Comparison of ENCODE assay signal across 8 mouse cellular contexts in the genomic region with DNA sequence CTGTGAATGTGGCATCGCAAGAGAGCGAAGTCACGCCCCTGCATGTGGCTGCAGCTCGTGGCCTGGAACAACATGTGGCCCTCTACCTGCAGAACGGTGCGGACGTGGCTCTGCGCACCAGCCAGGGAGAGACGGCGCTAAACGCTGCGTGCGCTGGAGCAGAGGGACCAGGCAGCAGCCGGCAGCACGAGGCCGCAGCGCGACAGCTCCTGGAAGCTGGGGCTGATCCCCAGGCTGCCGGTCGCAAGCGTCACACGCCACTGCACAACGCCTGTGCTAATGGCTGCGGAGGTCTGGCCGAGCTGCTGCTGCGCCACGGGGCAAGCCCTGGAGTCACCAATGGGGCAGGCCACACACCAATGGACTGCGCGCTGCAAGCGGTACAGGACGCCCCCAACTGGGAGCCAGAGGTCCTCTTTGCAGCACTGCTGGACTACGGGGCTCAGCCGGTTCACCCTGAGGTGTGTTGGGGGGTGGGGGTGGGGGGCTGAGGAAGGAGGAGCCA. TPM values are rescaled to one million over a fixed set of nuclear protein-coding genes. Genes with fewer than 3 reads are reported as not detected.
A peak's percentile ranks its signal among the peaks of the same experiment; 100 is the strongest.
DNase-seq lines count a peak whose midpoint lies in the region; ATAC-seq and TF ChIP-seq lines count a peak whose summit lies in the region.

No protein-coding gene starts in this region.

- WGBS in forebrain, embryonic 14.5 days = under 1% methylated on average over 33 of the region's 33 CpGs
- WGBS in midbrain, embryonic 12.5 days = 2% methylated on average over 33 of the region's 33 CpGs

- 0 out of 2 replicates have a peak, but pooled peaks cover 5% of the 10 kb centered on the region for H3K27me3 ChIP-seq in forebrain, embryonic 14.5 days (replicated peaks; ENCODE audit: control insufficient read depth, insufficient read depth, low read length)
- H3K27me3 ChIP-seq in midbrain, embryonic 12.5 days = peaks cover 24% of the 10 kb centered on the region

- peak overlapping the region; percentile 68 for H3K4me2 ChIP-seq in forebrain, embryonic 14.5 days (ENCODE audit: low read length)
- H3K4me2 ChIP-seq in midbrain, embryonic 12.5 days (replicated peaks) = peak overlapping the region; percentile 70

- DNase-seq in left cerebral cortex, postnatal 36 days (ENCODE audit: low spot score in 2 of 2) = peak; percentile 24 to 34
- DNase-seq in left cerebral cortex, postnatal 14 days (ENCODE audit: low spot score in 2 of 2) = no peak
- peak; percentile 63 for DNase-seq in brain, embryonic 14.5 days (ENCODE audit: low read depth)
- peak; percentile 53 for DNase-seq in forebrain, embryonic 14.5 days (ENCODE audit: low spot score)
- peak; percentile 68 for DNase-seq in kidney, postnatal 14 days
- no peak for DNase-seq in ovary, postnatal 14 days (ENCODE audit: low spot score)
- DNase-seq in left cerebral cortex, postnatal 4 days = no peak

- no peak overlapping the region for H3K27ac ChIP-seq in forebrain, embryonic 14.5 days (ENCODE audit: low read depth, low read length)
- H3K27ac ChIP-seq in midbrain, embryonic 12.5 days (replicated peaks) = 0 out of 2 replicates have a peak overlapping the region, but pooled peaks have one; percentile 25

- H3K4me3 ChIP-seq in forebrain, embryonic 14.5 days (ENCODE audit: low read depth, low read length) = peak overlapping the region; percentile 31
- peak overlapping the region; percentile 40 for H3K4me3 ChIP-seq in midbrain, embryonic 12.5 days

- H3K4me1 ChIP-seq in forebrain, embryonic 14.5 days (ENCODE audit: control insufficient read depth, insufficient read depth, low read length) = peaks cover 3% of the 10 kb centered on the region; the same call in 1 of the 2 replicates
- peaks cover 8% of the 10 kb centered on the region for H3K4me1 ChIP-seq in midbrain, embryonic 12.5 days

- H3K36me3 ChIP-seq in forebrain, embryonic 14.5 days (ENCODE audit: control insufficient read depth, insufficient read depth, low read length) = no peaks in the 10 kb centered on the region
- H3K36me3 ChIP-seq in midbrain, embryonic 12.5 days = no peaks in the 10 kb centered on the region

- intact Hi-C loops in left cerebral cortex, postnatal 36 days (cut with DNase I) = no loop called here
- intact Hi-C loops in left cerebral cortex, postnatal 14 days (cut with DNase I) = no loop called here
- intact Hi-C loops in left cerebral cortex, postnatal 4 days (cut with DNase I) = no loop called here

- no peak for TF ChIP-seq POLR2A in brain, embryonic 14.5 days (IDR thresholded peaks at IDR 0.05; ENCODE audit: borderline replicate concordance, extremely low read depth, insufficient read depth, insufficient read length, poor library complexity, severe bottlenecking)

- ATAC-seq in forebrain, embryonic 14.5 days = peak; percentile 57; the same call in 1 of the 2 replicates
- peak; percentile 75 for ATAC-seq in midbrain, embryonic 12.5 days (ENCODE audit: low FRiP score, low read depth)

- TF ChIP-seq CTCF in brain, embryonic 14.5 days (IDR thresholded peaks at IDR 0.05; ENCODE audit: borderline replicate concordance, extremely low read depth, insufficient read depth, insufficient read length) = no peak

- no peaks in the 10 kb centered on the region for H3K9me3 ChIP-seq in forebrain, embryonic 14.5 days (replicated peaks; ENCODE audit: control insufficient read depth, low read length)
- no peaks in the 10 kb centered on the region for H3K9me3 ChIP-seq in midbrain, embryonic 12.5 days

- H3K9ac ChIP-seq in forebrain, embryonic 14.5 days (ENCODE audit: low read length) = peak overlapping the region; percentile 59
- peak overlapping the region; percentile 59 for H3K9ac ChIP-seq in midbrain, embryonic 12.5 days (replicated peaks)

RNA-seq across cellular contexts. Expression of gene Asb16, which starts 7.9 kb away (rescaled TPM):
- total RNA-seq in left cerebral cortex, postnatal 36 days (2021) = 1 to 10 TPM; 1.2 to 1.7 TPM
- under 1 TPM; 0.59 to 0.72 TPM for total RNA-seq in left cerebral cortex, postnatal 14 days (2021)
- polyA plus RNA-seq in brain, embryonic 14.5 days (2012; rRNA removed) = 0.25 and 0.56 TPM in 2 replicates
- polyA plus RNA-seq in forebrain, embryonic 14.5 days (2014; fragmentation: Nextera tagmentation; extraction: Ambion mirVana) = not detected in 2 replicates
- polyA plus RNA-seq in midbrain, embryonic 12.5 days (2016; fragmentation: Nextera tagmentation; extraction: Ambion mirVana) = not detected in 2 replicates
- total RNA-seq in left cerebral cortex, postnatal 4 days (2021) = under 1 TPM; 0.91 to 0.98 TPM

RNA-seq across cellular contexts. Expression of gene Tmub2, which starts 8.3 kb away (rescaled TPM):
- total RNA-seq in left cerebral cortex, postnatal 36 days (2021) = 10 to 100 TPM; 70.8 to 77.7 TPM
- 10 to 100 TPM; 66.1 to 69.5 TPM for total RNA-seq in left cerebral cortex, postnatal 14 days (2021)
- 74.7 and 88.3 TPM in 2 replicates for polyA plus RNA-seq in brain, embryonic 14.5 days (2012; rRNA removed)
- polyA plus RNA-seq in forebrain, embryonic 14.5 days (2014; fragmentation: Nextera tagmentation; extraction: Ambion mirVana) = 74.4 and 75.3 TPM in 2 replicates
- polyA plus RNA-seq in midbrain, embryonic 12.5 days (2016; fragmentation: Nextera tagmentation; extraction: Ambion mirVana) = 65.5 and 69.4 TPM in 2 replicates
- 10 to 100 TPM; 53.6 to 56.1 TPM for total RNA-seq in left cerebral cortex, postnatal 4 days (2021)

RNA-seq across cellular contexts. Expression of gene Atxn7l3, which starts 20.0 kb away (rescaled TPM):
- 100 to 1,000 TPM; 227 to 258 TPM for total RNA-seq in left cerebral cortex, postnatal 36 days (2021)
- 100 to 1,000 TPM; 180 to 196 TPM for total RNA-seq in left cerebral cortex, postnatal 14 days (2021)
- 116 and 130 TPM in 2 replicates for polyA plus RNA-seq in brain, embryonic 14.5 days (2012; rRNA removed)
- polyA plus RNA-seq in forebrain, embryonic 14.5 days (2014; fragmentation: Nextera tagmentation; extraction: Ambion mirVana) = 25.2 and 28.7 TPM in 2 replicates
- polyA plus RNA-seq in midbrain, embryonic 12.5 days (2016; fragmentation: Nextera tagmentation; extraction: Ambion mirVana) = 24.7 and 26.6 TPM in 2 replicates
- 100 to 1,000 TPM; 183 to 189 TPM for total RNA-seq in left cerebral cortex, postnatal 4 days (2021)

RNA-seq across cellular contexts. Expression of gene BC030867, which starts 27.8 kb away (rescaled TPM):
- 1 to 10 TPM; 1.2 TPM for total RNA-seq in left cerebral cortex, postnatal 36 days (2021)
- total RNA-seq in left cerebral cortex, postnatal 14 days (2021) = under 1 TPM; 0.46 to 0.63 TPM
- polyA plus RNA-seq in brain, embryonic 14.5 days (2012; rRNA removed) = 5.0 and 8.2 TPM in 2 replicates
- polyA plus RNA-seq in forebrain, embryonic 14.5 days (2014; fragmentation: Nextera tagmentation; extraction: Ambion mirVana) = 6.1 and 6.3 TPM in 2 replicates
- polyA plus RNA-seq in midbrain, embryonic 12.5 days (2016; fragmentation: Nextera tagmentation; extraction: Ambion mirVana) = 11.8 and 15.2 TPM in 2 replicates
- total RNA-seq in left cerebral cortex, postnatal 4 days (2021) = 1 to 10 TPM; 1.4 to 1.6 TPM

RNA-seq across cellular contexts. Expression of gene Ubtf, which starts 43.1 kb away (rescaled TPM):
- 100 to 1,000 TPM; 114 to 125 TPM for total RNA-seq in left cerebral cortex, postnatal 36 days (2021)
- total RNA-seq in left cerebral cortex, postnatal 14 days (2021) = 100 to 1,000 TPM; 104 to 108 TPM
- 57.7 and 80.5 TPM in 2 replicates for polyA plus RNA-seq in brain, embryonic 14.5 days (2012; rRNA removed)
- 74.5 and 91.0 TPM in 2 replicates for polyA plus RNA-seq in forebrain, embryonic 14.5 days (2014; fragmentation: Nextera tagmentation; extraction: Ambion mirVana)
- polyA plus RNA-seq in midbrain, embryonic 12.5 days (2016; fragmentation: Nextera tagmentation; extraction: Ambion mirVana) = 102 and 121 TPM in 2 replicates
- total RNA-seq in left cerebral cortex, postnatal 4 days (2021) = 100 to 1,000 TPM; 113 to 115 TPM

Comparison
In these comparisons a context has a peak if more than half of its experiments do, and no peak if none do; other contexts are left out.
1. DNase-seq: peak in left cerebral cortex, postnatal 36 days (2 of 2), brain, embryonic 14.5 days (single experiment), forebrain, embryonic 14.5 days (single experiment) and kidney, postnatal 14 days (single experiment); none in left cerebral cortex, postnatal 14 days (0 of 2), ovary, postnatal 14 days (single experiment) and left cerebral cortex, postnatal 4 days (single experiment).